Mouse (Mus musculus): Measurements from ENCODE around the gene Ano5.

Ano5 gene

GRCm38 (mm10) chr7:51629206-51629605 is 118.4 kb downstream of the Ano5 start:
- no peak for DNase-seq (ENCODE audit: low spot score in 2 of 2)

GRCm38 (mm10) chr7:51631171-51631570 is 120.3 kb downstream of the Ano5 start:
- DNase-seq (ENCODE audit: low spot score in 2 of 2) = no peak

GRCm38 (mm10) chr7:51632543-51633229 is 121.9 kb downstream of the Ano5 start:
- DNase-seq (ENCODE audit: low spot score in 2 of 2) = no peak

- no peak for DNase-seq (ENCODE audit: low spot score in 2 of 2)
Measured at GRCm38 (mm10) chr7:51633230-51633844, 122.5 kb downstream of the Ano5 start.
